Mouse (Mus musculus) cortical plate, adult 2 months (tissue): ENCODE measurements around the gene Nat8l.

Experiments used
- CTCF ChIP-seq: fragments of 200-500 bp; IDR thresholded peaks from 2 replicates; pipeline ENCODE4 v1.5.1; 2011; ENCODE audit warnings: mild to moderate bottlenecking, control low read depth, low read length; ENCODE audit not compliant: insufficient read depth; ENCODE audit errors: extremely low read depth
- POLR2A ChIP-seq: fragments of 200-500 bp; IDR thresholded peaks from 2 replicates; pipeline ENCODE4 v1.6.1; 2011; ENCODE audit warnings: mild to moderate bottlenecking, low read length, control low read depth; ENCODE audit not compliant: insufficient read depth; ENCODE audit errors: extremely low read depth

GRCm38 (mm10) chr5:34000809-34001208 lies 5.0 kb downstream of the Nat8l start:
- no peak for TF ChIP-seq POLR2A
- TF ChIP-seq CTCF: no peak
